Mouse (Mus musculus): Measurements from ENCODE around the gene Alkbh6.

DNA sequence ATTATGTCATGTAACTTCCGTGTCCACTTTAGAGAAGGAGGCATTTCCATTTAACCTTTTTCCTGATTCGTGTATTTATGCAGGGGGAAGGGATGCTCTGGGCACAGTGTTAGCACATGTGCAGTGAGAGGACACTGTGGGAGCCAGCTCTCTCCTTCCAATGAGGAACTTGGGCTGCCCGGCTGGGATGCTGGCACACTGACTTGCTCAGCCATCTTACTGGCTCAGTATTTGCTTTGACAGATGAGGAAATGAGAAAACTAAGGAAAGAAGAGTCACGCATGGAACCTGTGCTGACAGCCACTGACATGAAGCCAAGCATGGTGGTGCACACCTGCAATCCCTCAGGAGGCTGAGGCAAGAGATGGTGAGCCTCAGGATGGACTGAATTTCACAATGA lies 38.9 kb upstream of the Alkbh6 start:
- TF ChIP-seq GATA1 (IDR thresholded peaks at IDR 0.05; ENCODE audit: borderline replicate concordance, low read length) (no peak), CTCF (IDR thresholded peaks at IDR 0.05; ENCODE audit: low read depth, low read length) (no peak), TAL1 (conservative IDR thresholded peaks at IDR 0.05; ENCODE audit: low read depth, low read length) (no peak), GATA2 (IDR thresholded peaks at IDR 0.05; ENCODE audit: borderline replicate concordance, low read depth, low read length) (no peak)
